Comparison of ENCODE assay signal across 17 mouse cellular contexts in the genomic region with DNA sequence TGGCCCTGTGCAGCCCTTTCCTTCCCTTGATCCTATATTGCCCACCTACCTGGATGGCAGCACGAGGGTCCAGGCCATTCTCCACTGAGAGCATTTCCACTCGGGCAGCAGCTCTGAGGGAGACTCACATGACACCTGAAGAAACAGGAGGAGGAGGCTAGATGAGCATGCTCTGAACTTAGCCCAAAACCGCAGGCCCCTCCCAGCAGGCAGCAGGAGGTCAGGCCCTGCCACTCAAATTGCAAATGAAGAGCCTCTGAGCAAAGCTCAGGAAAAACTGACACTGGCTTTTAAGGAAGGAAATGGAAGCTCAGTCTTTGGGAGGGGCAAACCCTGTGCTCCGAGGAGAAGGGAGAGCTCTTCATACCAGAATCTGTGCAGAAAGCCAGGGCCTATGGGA. TPM values are rescaled to one million over a fixed set of nuclear protein-coding genes. Genes with fewer than 3 reads are reported as not detected.
DNase-seq lines count a peak whose midpoint lies in the region; ATAC-seq and TF ChIP-seq lines count a peak whose summit lies in the region.
"Had no signal": no experiment of that assay in that cellular context is flagged by ENCODE, and none has a peak within 500 bp of the region (broad histone marks: within the 10 kb centered on the region; RNA-seq: fewer than 3 reads in every experiment).

No protein-coding gene starts in this region.

- no peak for TF ChIP-seq CTCF in intestine, postnatal 0 days (IDR thresholded peaks at IDR 0.05; ENCODE audit: low read depth)

- no peak overlapping the region for H3K4me3 ChIP-seq in embryonic facial prominence, embryonic 14.5 days (ENCODE audit: low read depth, low read length)
- H3K4me3 ChIP-seq in embryonic facial prominence, embryonic 10.5 days = no peak overlapping the region
- H3K4me3 ChIP-seq in brown adipose tissue, adult 24 weeks (ENCODE audit: insufficient read depth, low read depth, low read length) = no peak overlapping the region
- H3K4me3 ChIP-seq in megakaryocyte, embryonic 14.5 days (replicated peaks) = peak overlapping the region; percentile 66
- no peak overlapping the region for H3K4me3 ChIP-seq in limb, embryonic 10.5 days
- no peak overlapping the region for H3K4me3 ChIP-seq in intestine, postnatal 0 days (ENCODE audit: low read depth, low read length)
- H3K4me3 ChIP-seq: embryonic facial prominence, embryonic 15.5 days; heart, embryonic 12.5 days; midbrain, embryonic 12.5 days had no signal

- H3K4me2 ChIP-seq in embryonic facial prominence, embryonic 14.5 days (ENCODE audit: low read depth, low read length) = no peak overlapping the region
- no peak overlapping the region for H3K4me2 ChIP-seq in intestine, postnatal 0 days (replicated peaks; ENCODE audit: low read depth)
- H3K4me2 ChIP-seq: embryonic facial prominence, embryonic 15.5 days; heart, embryonic 12.5 days; midbrain, embryonic 12.5 days had no signal

- H3K9me3 ChIP-seq in embryonic facial prominence, embryonic 14.5 days (ENCODE audit: control insufficient read depth, low read length) = no peaks in the 10 kb centered on the region
- no peaks in the 10 kb centered on the region for H3K9me3 ChIP-seq in embryonic facial prominence, embryonic 10.5 days
- no peaks in the 10 kb centered on the region for H3K9me3 ChIP-seq in megakaryocyte, embryonic 14.5 days
- no peaks in the 10 kb centered on the region for H3K9me3 ChIP-seq in limb, embryonic 10.5 days (replicated peaks)
- H3K9me3 ChIP-seq in intestine, postnatal 0 days (ENCODE audit: control insufficient read depth) = no peaks in the 10 kb centered on the region
- H3K9me3 ChIP-seq: embryonic facial prominence, embryonic 15.5 days; G1E; heart, embryonic 12.5 days; midbrain, embryonic 12.5 days had no signal

- H3K4me1 ChIP-seq in embryonic facial prominence, embryonic 14.5 days (ENCODE audit: control insufficient read depth, insufficient read depth, low read length) = no peaks in the 10 kb centered on the region
- H3K4me1 ChIP-seq in embryonic facial prominence, embryonic 10.5 days = 0 out of 2 replicates have a peak, but pooled peaks cover 3% of the 10 kb centered on the region
- H3K4me1 ChIP-seq in brown adipose tissue, adult 24 weeks (ENCODE audit: control insufficient read depth, insufficient read depth, insufficient read length, low read length) = peaks cover 17% of the 10 kb centered on the region
- peaks cover 24% of the 10 kb centered on the region for H3K4me1 ChIP-seq in megakaryocyte, embryonic 14.5 days
- no peaks in the 10 kb centered on the region for H3K4me1 ChIP-seq in limb, embryonic 10.5 days
- H3K4me1 ChIP-seq in intestine, postnatal 0 days (replicated peaks; ENCODE audit: control insufficient read depth, insufficient read depth, low read length) = no peaks in the 10 kb centered on the region
- H3K4me1 ChIP-seq: embryonic facial prominence, embryonic 15.5 days; heart, embryonic 12.5 days had no signal

- peak; percentile 8 for DNase-seq in embryonic facial prominence, embryonic 14.5 days (ENCODE audit: low spot score)
- DNase-seq in embryonic facial prominence, embryonic 10.5 days (ENCODE audit: low spot score) = no peak
- peak; percentile 61 for DNase-seq in lung, postnatal 36 days
- no peak for DNase-seq in lung, postnatal 14 days
- DNase-seq in limb, embryonic 10.5 days (ENCODE audit: low spot score) = no peak
- DNase-seq: adrenal gland, postnatal 25 days; cerebellum, adult 11 months; gastrocnemius, postnatal 14 days had no signal

- 46% methylated on average over 4 of the region's 4 CpGs for WGBS in embryonic facial prominence, embryonic 14.5 days
- WGBS in embryonic facial prominence, embryonic 10.5 days = 64% methylated on average over 4 of the region's 4 CpGs
- whole genome bisulfite sequencing in limb, embryonic 10.5 days = 60% methylated on average over 4 of the region's 4 CpGs
- WGBS in intestine, postnatal 0 days = 73% methylated on average over 4 of the region's 4 CpGs

- ATAC-seq in embryonic facial prominence, embryonic 14.5 days (ENCODE audit: low read depth) = no peak
- no peak for ATAC-seq in intestine, postnatal 0 days
- ATAC-seq: forebrain, embryonic 14.5 days; inflammation-experienced regulatory T-cells, adult 6 months had no signal

- H3K36me3 ChIP-seq in embryonic facial prominence, embryonic 14.5 days (ENCODE audit: control insufficient read depth, insufficient read depth, low read length) = peaks cover 10% of the 10 kb centered on the region; the same call in 1 of the 2 replicates
- peaks cover 48% of the 10 kb centered on the region for H3K36me3 ChIP-seq in embryonic facial prominence, embryonic 10.5 days (replicated peaks)
- peaks cover 82% of the 10 kb centered on the region for H3K36me3 ChIP-seq in megakaryocyte, embryonic 14.5 days (replicated peaks; ENCODE audit: low read length)
- H3K36me3 ChIP-seq in limb, embryonic 10.5 days = peaks cover 28% of the 10 kb centered on the region
- peaks cover 4% of the 10 kb centered on the region; the same call in 1 of the 2 replicates for H3K36me3 ChIP-seq in intestine, postnatal 0 days (ENCODE audit: control insufficient read depth, insufficient read depth)

- H3K27ac ChIP-seq in embryonic facial prominence, embryonic 14.5 days (replicated peaks; ENCODE audit: low read depth, low read length) = no peak overlapping the region
- no peak overlapping the region for H3K27ac ChIP-seq in embryonic facial prominence, embryonic 10.5 days (replicated peaks)
- H3K27ac ChIP-seq in brown adipose tissue, adult 24 weeks (replicated peaks; ENCODE audit: low read depth, low read length) = 0 out of 2 replicates have a peak overlapping the region, but pooled peaks have one; percentile 39
- no peak overlapping the region for H3K27ac ChIP-seq in limb, embryonic 10.5 days
- H3K27ac ChIP-seq in intestine, postnatal 0 days (ENCODE audit: low read depth, low read length) = no peak overlapping the region
- H3K27ac ChIP-seq: embryonic facial prominence, embryonic 15.5 days; midbrain, embryonic 12.5 days had no signal

- H3K9ac ChIP-seq in embryonic facial prominence, embryonic 14.5 days (ENCODE audit: low read depth, low read length) = no peak overlapping the region
- no peak overlapping the region for H3K9ac ChIP-seq in intestine, postnatal 0 days (ENCODE audit: low read depth, low read length)
- H3K9ac ChIP-seq: embryonic facial prominence, embryonic 15.5 days; heart, embryonic 12.5 days; midbrain, embryonic 12.5 days had no signal

- no peaks in the 10 kb centered on the region for H3K27me3 ChIP-seq in embryonic facial prominence, embryonic 14.5 days (replicated peaks; ENCODE audit: control insufficient read depth, insufficient read depth, low read length)
- H3K27me3 ChIP-seq in embryonic facial prominence, embryonic 10.5 days (replicated peaks; ENCODE audit: low read depth, poor library complexity, severe bottlenecking) = no peaks in the 10 kb centered on the region
- no peaks in the 10 kb centered on the region for H3K27me3 ChIP-seq in megakaryocyte, embryonic 14.5 days (replicated peaks)
- H3K27me3 ChIP-seq in limb, embryonic 10.5 days (ENCODE audit: low read depth, poor library complexity, severe bottlenecking) = no peaks in the 10 kb centered on the region
- no peaks in the 10 kb centered on the region for H3K27me3 ChIP-seq in intestine, postnatal 0 days (replicated peaks; ENCODE audit: control insufficient read depth, insufficient read depth, low read length)
- H3K27me3 ChIP-seq: embryonic facial prominence, embryonic 15.5 days; heart, embryonic 12.5 days; midbrain, embryonic 12.5 days had no signal

RNA-seq across cellular contexts. Expression of a gene that starts 8.7 kb away (rescaled TPM):
- polyA plus RNA-seq in embryonic facial prominence, embryonic 14.5 days (2014; fragmentation: Nextera tagmentation; extraction: Ambion mirVana) = 8.1 and 8.7 TPM in 2 replicates
- polyA plus RNA-seq in embryonic facial prominence, embryonic 10.5 days (2016; fragmentation: Nextera tagmentation; extraction: Ambion mirVana) = 8.1 and 8.9 TPM in 2 replicates
- polyA plus RNA-seq in brown adipose tissue, adult 24 weeks (2012; ENCODE audit: insufficient read depth, insufficient read length, missing spikeins) = 13.4 and 14.6 TPM in 2 replicates
- polyA plus RNA-seq in megakaryocyte, embryonic 14.5 days (2012; ENCODE audit: insufficient read depth, low replicate concordance) = 8.1 and 12.1 TPM in 2 replicates
- polyA plus RNA-seq in limb, embryonic 10.5 days (2016; fragmentation: Nextera tagmentation; extraction: Ambion mirVana) = 7.6 and 8.2 TPM in 2 replicates
- 4.7 and 5.2 TPM in 2 replicates for polyA plus RNA-seq in intestine, postnatal 0 days (2015; fragmentation: Nextera tagmentation; extraction: Ambion mirVana)

RNA-seq across cellular contexts. Expression of a gene that starts 40.3 kb away (rescaled TPM):
- polyA plus RNA-seq in embryonic facial prominence, embryonic 14.5 days (2014; fragmentation: Nextera tagmentation; extraction: Ambion mirVana) = 8.6 and 9.4 TPM in 2 replicates
- 5.3 and 5.8 TPM in 2 replicates for polyA plus RNA-seq in embryonic facial prominence, embryonic 10.5 days (2016; fragmentation: Nextera tagmentation; extraction: Ambion mirVana)
- 3.8 and 6.9 TPM in 2 replicates for polyA plus RNA-seq in brown adipose tissue, adult 24 weeks (2012; ENCODE audit: insufficient read depth, insufficient read length, missing spikeins)
- 4.9 TPM in 1 of 2 replicates, not detected in the other for polyA plus RNA-seq in megakaryocyte, embryonic 14.5 days (2012; ENCODE audit: insufficient read depth, low replicate concordance)
- 5.3 and 8.2 TPM in 2 replicates for polyA plus RNA-seq in limb, embryonic 10.5 days (2016; fragmentation: Nextera tagmentation; extraction: Ambion mirVana)
- polyA plus RNA-seq in intestine, postnatal 0 days (2015; fragmentation: Nextera tagmentation; extraction: Ambion mirVana) = 16.9 and 18.7 TPM in 2 replicates

Comparison
In these comparisons a context has a peak if more than half of its experiments do, and no peak if none do; other contexts are left out.
1. DNase-seq: peak in embryonic facial prominence, embryonic 14.5 days (single experiment) and lung, postnatal 36 days (single experiment); none in embryonic facial prominence, embryonic 10.5 days (single experiment), lung, postnatal 14 days (single experiment) and limb, embryonic 10.5 days (single experiment).